Mouse (Mus musculus): Measurements from ENCODE around the gene Gm364. TPM values are rescaled to one million over a fixed set of nuclear protein-coding genes. Genes with fewer than 3 reads are reported as not detected.

Gene Gm364
- total RNA-seq (2014; rRNA removed) (not detected in 2 replicates), polyA plus RNA-seq (2015; fragmentation: Nextera tagmentation; extraction: Ambion mirVana) (not detected in 2 replicates)

DNA sequence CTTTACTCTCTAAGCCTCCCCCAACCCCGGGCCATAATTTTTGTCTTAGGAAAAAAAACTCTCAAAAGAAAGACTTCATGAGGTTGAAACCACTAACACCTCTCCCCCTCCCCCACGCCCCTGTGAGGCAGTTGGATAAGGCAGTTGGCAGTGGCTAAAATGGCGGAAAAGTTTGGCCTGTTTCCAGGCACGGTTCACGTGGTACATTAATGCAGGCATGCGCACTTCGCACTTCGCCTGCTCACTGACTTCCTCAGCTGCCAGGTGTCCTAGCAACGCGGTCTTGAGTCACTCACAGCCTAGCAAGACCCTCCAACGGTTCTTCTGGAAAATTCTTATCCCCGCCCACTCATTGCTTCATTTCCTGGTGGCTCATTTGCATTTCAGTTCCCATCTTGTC lies at the start of gene Gm364:
Gene Gm364 (plus strand): TSS at position 386 of the 400 bp plus-strand sequence.
- no peaks in the 10 kb centered on the region for H3K27me3 ChIP-seq (ENCODE audit: insufficient read depth, low read length)
- H3K4me1 ChIP-seq (ENCODE audit: insufficient read depth), result no peaks in the 10 kb centered on the region
- H3K27ac ChIP-seq (ENCODE audit: low read depth, low read length), result no peak within 1 kb of the TSS
- H3K4me3 ChIP-seq (ENCODE audit: low read depth, low read length), result no peak within 1 kb of the TSS
- 82% methylated on average over 12 of the region's 12 CpGs for WGBS
- H3K36me3 ChIP-seq (ENCODE audit: insufficient read depth), result no peaks in the 10 kb centered on the region
- DNase-seq (no peak), ATAC-seq (no peak)
- no peak within 1 kb of the TSS for H3K9ac ChIP-seq
- TF ChIP-seq CTCF (IDR thresholded peaks at IDR 0.05; ENCODE audit: low read depth), result no peak
- H3K9me3 ChIP-seq (ENCODE audit: low read length), result no peaks in the 10 kb centered on the region
- H3K4me2 ChIP-seq (ENCODE audit: low read depth), result no peak within 1 kb of the TSS

DNA sequence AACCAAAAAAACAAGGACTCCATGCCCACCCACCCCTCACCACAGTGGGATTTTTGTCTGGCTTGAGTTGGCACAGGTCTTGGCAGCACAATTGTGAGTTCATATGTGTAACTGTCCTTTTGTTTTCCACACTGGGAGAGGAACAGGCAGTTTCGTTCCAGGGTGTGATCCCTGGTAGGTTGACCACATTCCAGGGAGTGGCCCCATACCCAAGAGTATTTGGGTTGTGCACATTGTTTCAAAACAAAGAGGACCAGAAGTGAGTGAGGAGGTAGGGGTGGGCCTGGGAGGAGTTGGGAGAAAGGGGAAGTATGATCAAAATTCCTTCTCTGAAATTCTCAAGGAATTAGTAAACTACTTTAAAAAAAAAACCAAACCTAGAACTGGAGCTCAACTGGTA lies 49.6 kb upstream of the Gm364 start:
- H3K4me1 ChIP-seq (ENCODE audit: insufficient read depth), result no peaks in the 10 kb centered on the region
- H3K9ac ChIP-seq, result no peak overlapping the region
- no peak overlapping the region for H3K27ac ChIP-seq (ENCODE audit: low read depth, low read length)
- no peaks in the 10 kb centered on the region for H3K9me3 ChIP-seq (ENCODE audit: low read length)
- DNase-seq (no peak), ATAC-seq (no peak)
- no peaks in the 10 kb centered on the region for H3K27me3 ChIP-seq (ENCODE audit: insufficient read depth, low read length)
- H3K36me3 ChIP-seq (ENCODE audit: insufficient read depth), result no peaks in the 10 kb centered on the region
- no peak overlapping the region for H3K4me3 ChIP-seq (ENCODE audit: low read depth, low read length)
- no peak for TF ChIP-seq CTCF (IDR thresholded peaks at IDR 0.05; ENCODE audit: low read depth)
- WGBS, result 79% methylated on average over 1 of the region's 1 CpGs
- H3K4me2 ChIP-seq (ENCODE audit: low read depth), result no peak overlapping the region

DNA sequence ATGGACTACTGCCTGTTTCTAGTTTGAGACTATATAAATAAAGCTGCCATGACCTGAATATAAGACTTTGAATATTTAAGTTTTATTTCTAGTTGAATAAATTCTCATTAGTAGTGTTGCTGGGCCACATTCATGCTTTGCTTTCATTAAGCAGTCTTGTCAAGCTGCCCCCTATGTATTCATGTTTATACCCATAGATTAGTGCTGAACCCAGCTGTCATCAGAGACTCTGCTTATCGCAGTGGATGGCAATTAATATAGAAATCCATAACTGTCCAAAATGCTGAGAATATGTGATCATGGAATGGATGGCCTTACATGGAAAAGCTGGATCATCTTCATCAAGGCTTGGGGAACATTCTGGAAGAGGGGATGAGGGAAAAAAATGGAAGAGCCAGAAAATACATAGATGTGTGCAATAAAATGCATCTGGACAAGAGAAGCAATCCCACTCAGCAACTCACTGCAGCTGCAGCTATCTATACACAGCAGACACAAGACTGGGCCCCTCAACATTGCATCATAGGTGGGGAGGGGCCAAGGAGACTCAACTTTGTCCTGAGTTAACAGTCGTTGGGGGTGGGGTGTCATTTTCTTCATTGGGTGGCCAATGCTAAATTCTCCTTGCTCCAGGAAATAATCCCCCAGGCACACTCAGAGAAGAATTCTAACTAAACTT lies 43.9 kb upstream of the Gm364 start:
- WGBS, result 74% methylated on average over 2 of the region's 2 CpGs
- no peak overlapping the region for H3K4me2 ChIP-seq (ENCODE audit: low read depth)
- DNase-seq (no peak), ATAC-seq (no peak)
- no peak overlapping the region for H3K27ac ChIP-seq (ENCODE audit: low read depth, low read length)
- no peak for TF ChIP-seq CTCF (IDR thresholded peaks at IDR 0.05; ENCODE audit: low read depth)
- no peaks in the 10 kb centered on the region for H3K27me3 ChIP-seq (ENCODE audit: insufficient read depth, low read length)
- no peak overlapping the region for H3K9ac ChIP-seq
- H3K36me3 ChIP-seq (ENCODE audit: insufficient read depth), result no peaks in the 10 kb centered on the region
- no peak overlapping the region for H3K4me3 ChIP-seq (ENCODE audit: low read depth, low read length)
- H3K9me3 ChIP-seq (ENCODE audit: low read length), result no peaks in the 10 kb centered on the region
- no peaks in the 10 kb centered on the region for H3K4me1 ChIP-seq (ENCODE audit: insufficient read depth)

GRCm38 (mm10) chrX:57372965-57373364 lies 36.0 kb upstream of the Gm364 start:
- 85% methylated on average over 4 of the region's 4 CpGs for WGBS
- Histone ChIP-seq H3K4me1 (ENCODE audit: insufficient read depth) (no peaks in the 10 kb centered on the region), H3K27ac (ENCODE audit: low read depth, low read length) (no peak overlapping the region), H3K4me2 (ENCODE audit: low read depth) (no peak overlapping the region), H3K4me3 (ENCODE audit: low read depth, low read length) (no peak overlapping the region), H3K36me3 (ENCODE audit: insufficient read depth) (no peaks in the 10 kb centered on the region), H3K9me3 (ENCODE audit: low read length) (no peaks in the 10 kb centered on the region), H3K27me3 (ENCODE audit: insufficient read depth, low read length) (no peaks in the 10 kb centered on the region), H3K9ac (no peak overlapping the region)
- ATAC-seq, result no peak
- no peak for TF ChIP-seq CTCF (IDR thresholded peaks at IDR 0.05; ENCODE audit: low read depth)
- no peak for DNase-seq

DNA sequence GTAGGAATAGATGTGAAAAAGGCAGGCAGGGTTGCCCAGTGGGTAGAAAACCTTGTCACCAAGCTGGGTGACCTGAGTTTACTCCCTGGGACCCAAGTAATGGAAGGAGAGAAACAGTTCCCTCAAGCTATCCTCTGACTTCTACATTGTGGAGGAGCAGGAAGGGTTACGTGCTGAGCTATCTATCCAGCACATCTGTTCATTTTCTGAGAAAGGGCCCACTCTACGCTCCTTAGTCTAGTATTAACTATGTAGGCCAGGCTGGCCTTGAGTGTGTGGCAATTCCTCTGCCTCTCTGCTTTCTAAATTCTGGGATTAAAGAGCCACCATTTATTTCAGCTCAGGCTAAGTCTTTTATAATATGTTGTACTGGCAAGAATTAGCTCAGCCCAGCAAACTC lies 35.4 kb upstream of the Gm364 start:
- H3K27me3 ChIP-seq (ENCODE audit: insufficient read depth, low read length), result no peaks in the 10 kb centered on the region
- H3K9ac ChIP-seq, result no peak overlapping the region
- H3K36me3 ChIP-seq (ENCODE audit: insufficient read depth), result 0 out of 2 replicates have a peak, but pooled peaks cover 2% of the 10 kb centered on the region
- DNase-seq, result no peak
- H3K9me3 ChIP-seq (ENCODE audit: low read length), result no peaks in the 10 kb centered on the region
- WGBS, result 91% methylated on average over 2 of the region's 2 CpGs
- H3K4me1 ChIP-seq (ENCODE audit: insufficient read depth), result no peaks in the 10 kb centered on the region
- no peak for ATAC-seq
- no peak overlapping the region for H3K27ac ChIP-seq (ENCODE audit: low read depth, low read length)
- no peak overlapping the region for H3K4me3 ChIP-seq (ENCODE audit: low read depth, low read length)
- no peak for TF ChIP-seq CTCF (IDR thresholded peaks at IDR 0.05; ENCODE audit: low read depth)
- no peak overlapping the region for H3K4me2 ChIP-seq (ENCODE audit: low read depth)

- no peak overlapping the region for H3K27ac ChIP-seq (ENCODE audit: low read depth, low read length)
- no peak overlapping the region for H3K4me2 ChIP-seq (ENCODE audit: low read depth)
- no peak for TF ChIP-seq CTCF (IDR thresholded peaks at IDR 0.05; ENCODE audit: low read depth)
- no peaks in the 10 kb centered on the region for H3K27me3 ChIP-seq (ENCODE audit: insufficient read depth, low read length)
- H3K4me1 ChIP-seq (ENCODE audit: insufficient read depth), result no peaks in the 10 kb centered on the region
- H3K9me3 ChIP-seq (ENCODE audit: low read length), result no peaks in the 10 kb centered on the region
- WGBS, result 76% methylated on average over 2 of the region's 2 CpGs
- H3K4me3 ChIP-seq (ENCODE audit: low read depth, low read length), result no peak overlapping the region
- no peak overlapping the region for H3K9ac ChIP-seq
- no peak for ATAC-seq
- no peak for DNase-seq
- 0 out of 2 replicates have a peak, but pooled peaks cover 5% of the 10 kb centered on the region for H3K36me3 ChIP-seq (ENCODE audit: insufficient read depth)
These were observed 34.9 kb upstream of the Gm364 start for GRCm38 (mm10) chrX:57374029-57374428.

DNA sequence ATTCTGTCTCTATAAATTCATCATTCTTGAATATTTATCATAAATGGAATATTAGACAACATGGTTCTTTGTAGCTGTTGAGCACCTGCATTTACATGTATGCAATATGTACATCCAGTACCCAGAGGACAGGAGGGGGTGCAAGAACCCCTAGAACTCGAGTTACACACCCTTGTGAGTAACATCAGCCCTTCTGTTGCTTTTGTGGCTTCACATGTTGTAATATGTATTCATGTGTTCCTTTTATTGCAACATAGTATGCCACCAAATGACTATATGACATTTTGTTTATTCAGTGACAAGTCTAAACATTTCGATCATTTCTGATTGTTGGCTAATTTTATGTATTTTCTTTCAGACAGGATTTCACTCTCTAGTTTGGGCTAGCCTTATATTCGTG lies 31.9 kb upstream of the Gm364 start:
- WGBS, result 75% methylated on average over 3 of the region's 3 CpGs
- no peaks in the 10 kb centered on the region for H3K9me3 ChIP-seq (ENCODE audit: low read length)
- no peaks in the 10 kb centered on the region for H3K27me3 ChIP-seq (ENCODE audit: insufficient read depth, low read length)
- peaks cover 8% of the 10 kb centered on the region; the same call in 1 of the 2 replicates for H3K36me3 ChIP-seq (ENCODE audit: insufficient read depth)
- H3K4me1 ChIP-seq (ENCODE audit: insufficient read depth), result no peaks in the 10 kb centered on the region
- no peak overlapping the region for H3K9ac ChIP-seq
- no peak overlapping the region for H3K27ac ChIP-seq (ENCODE audit: low read depth, low read length)
- DNase-seq, result no peak
- ATAC-seq, result no peak
- no peak overlapping the region for H3K4me3 ChIP-seq (ENCODE audit: low read depth, low read length)
- TF ChIP-seq CTCF (IDR thresholded peaks at IDR 0.05; ENCODE audit: low read depth), result no peak
- H3K4me2 ChIP-seq (ENCODE audit: low read depth), result no peak overlapping the region

All from forebrain, postnatal 0 days (tissue).